Mouse (Mus musculus) hindbrain, postnatal 0 days (tissue): ENCODE data around the gene Rexo4. TPM values are rescaled to one million over a fixed set of nuclear protein-coding genes. Genes with fewer than 3 reads are reported as not detected.

Experiments used
- ATAC-seq: fragments of 200-750 bp; cut with Nextera tagmentation; 2 replicates; pipeline ENCODE4 v1.8.0; 2017; ENCODE audit warnings: mild to moderate bottlenecking, moderate TSS enrichment, moderate library complexity
- DNase-seq: peaks from one replicate; pipeline ENCODE4 v3.0.0-alpha.2; 2015; ENCODE audit warnings: low spot score
- H3K27ac ChIP-seq: fragments of 300-500 bp; sonication (generic); 2 replicates; pipeline ENCODE4 v1.5.1; 2014; ENCODE audit warnings: mild to moderate bottlenecking
- H3K27me3 ChIP-seq: fragments of 300-500 bp; sonication (generic); 2 replicates; pipeline ENCODE4 v1.6.1; 2014; ENCODE audit warnings: low read length, mixed read lengths; ENCODE audit not compliant: insufficient read depth
- H3K36me3 ChIP-seq: fragments of 300-500 bp; sonication (generic); 2 replicates; pipeline ENCODE4 v1.6.1; 2014; ENCODE audit warnings: low read length, mixed read lengths; ENCODE audit not compliant: insufficient read depth
- H3K4me1 ChIP-seq: fragments of 300-500 bp; sonication (generic); 2 replicates; pipeline ENCODE4 v1.6.1; 2014; ENCODE audit warnings: antibody characterized with exemption, low read length, mixed read lengths; ENCODE audit not compliant: insufficient read depth
- H3K4me2 ChIP-seq: fragments of 300-500 bp; sonication (generic); 2 replicates; pipeline ENCODE4 v1.6.1; 2014; ENCODE audit warnings: low read depth, mild to moderate bottlenecking, low read length, moderate library complexity, mixed read lengths
- H3K4me3 ChIP-seq: fragments of 300-500 bp; sonication (generic); 2 replicates; pipeline ENCODE4 v1.5.1; 2014; ENCODE audit warnings: low read length
- H3K9ac ChIP-seq: fragments of 300-500 bp; sonication (generic); replicated peaks from 2 replicates; pipeline ENCODE4 v1.6.1; 2014; ENCODE audit warnings: mild to moderate bottlenecking, low read length, moderate library complexity, mixed read lengths
- H3K9me3 ChIP-seq: fragments of 300-500 bp; sonication (generic); 2 replicates; pipeline ENCODE4 v1.6.1; 2016; ENCODE audit warnings: low read length, mixed read lengths
- CTCF ChIP-seq: IDR thresholded peaks from 2 replicates; pipeline ENCODE4 v1.5.1; 2016; ENCODE audit warnings: antibody characterized with exemption, control low read depth, low read depth
- WGBS: fragments of 180-500 bp; shearing (Covaris S2); extraction: QIAGEN DNeasy Blood & Tissue Kit; methylation state at CpG from one replicate; pipeline ENCODE4 v1.1.7; 2014; 5-methylcytosine and 5-hydroxymethylcytosine counted together
- polyA plus RNA-seq: library from polyadenylated mRNA; unstranded; fragments of >200 nt; fragmentation: Nextera tagmentation; extraction: Ambion mirVana; gene quantifications from 2 replicates; pipeline ENCODE4 v1.2.1, GENCODE M21; 2015
- total RNA-seq: library from RNA; depleted of rRNA; stranded (reverse); fragments of >200 nt; gene quantifications from 2 replicates; pipeline ENCODE4 v1.2.3, GENCODE M21; 2014; rRNA removed

The Rexo4 gene
- total and polyA plus RNA-seq, 2 experiments from 2014 or later: 25.0 to 35.3 TPM

- Histone ChIP-seq H3K9ac (no peak overlapping the region), H3K4me1 (peaks cover 22% of the 10 kb centered on the region), H3K27me3 (no peaks in the 10 kb centered on the region), H3K9me3 (no peaks in the 10 kb centered on the region), H3K4me3 (no peak overlapping the region), H3K4me2 (no peak overlapping the region), H3K27ac (no peak overlapping the region), H3K36me3 (peaks cover 20% of the 10 kb centered on the region)
- ATAC-seq: no peak
- 92% methylated on average over 2 of the region's 2 CpGs for WGBS
- TF ChIP-seq CTCF: no peak
- no peak for DNase-seq
These were observed 58.2 kb downstream of the Rexo4 start for GRCm38 (mm10) chr2:26905936-26906335.

Other genes with a start within 250 kb of the Rexo4 start
- gene Abo, start 99.4 kb downstream of the Rexo4 start, total RNA-seq: 0.86 TPM in 1 of 2 replicates, not detected in the other
- gene Abo, start 99.4 kb downstream of the Rexo4 start, polyA plus RNA-seq: not detected in 2 replicates
- gene Surf6, start 61.5 kb downstream of the Rexo4 start, total RNA-seq: 13.9 and 16.5 TPM in 2 replicates
- gene Surf6, start 61.5 kb downstream of the Rexo4 start, polyA plus RNA-seq: 20.5 and 22.3 TPM in 2 replicates
- 116 and 122 TPM in 2 replicates for gene Med22, start 53.7 kb downstream of the Rexo4 start, total RNA-seq
- gene Med22, start 53.7 kb downstream of the Rexo4 start, polyA plus RNA-seq: 125 and 141 TPM in 2 replicates
- 863 and 1,008 TPM in 2 replicates for gene Rpl7a, start 53.6 kb downstream of the Rexo4 start, total RNA-seq
- 446 and 467 TPM in 2 replicates for gene Rpl7a, start 53.6 kb downstream of the Rexo4 start, polyA plus RNA-seq
- gene Surf2, start 48.0 kb downstream of the Rexo4 start, total RNA-seq: 16.3 and 24.4 TPM in 2 replicates
- gene Surf2, start 48.0 kb downstream of the Rexo4 start, polyA plus RNA-seq: 50.4 and 54.6 TPM in 2 replicates
- 63.1 and 63.4 TPM in 2 replicates for gene Surf1, start 47.9 kb downstream of the Rexo4 start, total RNA-seq
- gene Surf1, start 47.9 kb downstream of the Rexo4 start, polyA plus RNA-seq: 112 and 117 TPM in 2 replicates
- gene Surf4, start 30.5 kb downstream of the Rexo4 start, total RNA-seq: 126 TPM in 2 replicates
- gene Surf4, start 30.5 kb downstream of the Rexo4 start, polyA plus RNA-seq: 97.8 and 107 TPM in 2 replicates
- not detected in 2 replicates for gene Stkld1, start 30.3 kb downstream of the Rexo4 start, total RNA-seq
- 0.23 and 0.33 TPM in 2 replicates for gene Stkld1, start 30.3 kb downstream of the Rexo4 start, polyA plus RNA-seq
- not detected in 2 replicates for gene Adamts13, start 9.0 kb upstream of the Rexo4 start, total RNA-seq
- not detected in 2 replicates for gene Adamts13, start 9.0 kb upstream of the Rexo4 start, polyA plus RNA-seq
- gene Cacfd1, start 45.5 kb upstream of the Rexo4 start, total RNA-seq: 50.1 and 50.4 TPM in 2 replicates
- gene Cacfd1, start 45.5 kb upstream of the Rexo4 start, polyA plus RNA-seq: 89.1 and 90.6 TPM in 2 replicates
- 29.2 and 30.9 TPM in 2 replicates for gene Slc2a6, start 63.6 kb upstream of the Rexo4 start, total RNA-seq
- gene Slc2a6, start 63.6 kb upstream of the Rexo4 start, polyA plus RNA-seq: 16.7 and 19.2 TPM in 2 replicates
- gene Mymk, start 107.8 kb upstream of the Rexo4 start, total RNA-seq: not detected in 2 replicates
- gene Mymk, start 107.8 kb upstream of the Rexo4 start, polyA plus RNA-seq: 0.19 and 0.30 TPM in 2 replicates
- gene Adamtsl2, start 115.0 kb upstream of the Rexo4 start, total RNA-seq: 8.7 and 9.9 TPM in 2 replicates
- 4.4 and 5.3 TPM in 2 replicates for gene Adamtsl2, start 115.0 kb upstream of the Rexo4 start, polyA plus RNA-seq
- gene Fam163b, start 178.1 kb upstream of the Rexo4 start, total RNA-seq: 7.1 and 8.5 TPM in 2 replicates
- gene Fam163b, start 178.1 kb upstream of the Rexo4 start, polyA plus RNA-seq: 9.6 and 10.3 TPM in 2 replicates
- 14.0 and 16.5 TPM in 2 replicates for gene Dbh, start 200.8 kb upstream of the Rexo4 start, total RNA-seq
- 9.3 and 11.2 TPM in 2 replicates for gene Dbh, start 200.8 kb upstream of the Rexo4 start, polyA plus RNA-seq